ENCODE assay signal across 29 mouse cellular contexts in genomic region chr1:161695886-161696285, GRCm38 (mm10).
DNase-seq lines count a peak whose midpoint lies in the region; ATAC-seq and TF ChIP-seq lines count a peak whose summit lies in the region.
"Had no signal": no experiment of that assay in that cellular context is flagged by ENCODE, and none has a peak within 500 bp of the region (broad histone marks: within the 10 kb centered on the region; RNA-seq: fewer than 3 reads in every experiment).

No protein-coding gene starts in this region.

- H3K4me1 ChIP-seq in forebrain, embryonic 11.5 days (replicated peaks; ENCODE audit: control insufficient read depth, insufficient read depth, low read length) = no peaks in the 10 kb centered on the region
- peaks cover 5% of the 10 kb centered on the region; the same call in 1 of the 2 replicates for H3K4me1 ChIP-seq in forebrain, embryonic 10.5 days
- no peaks in the 10 kb centered on the region for H3K4me1 ChIP-seq in midbrain, embryonic 14.5 days (ENCODE audit: control insufficient read depth, insufficient read depth, low read length)
- no peaks in the 10 kb centered on the region for H3K4me1 ChIP-seq in midbrain, postnatal 0 days (ENCODE audit: insufficient read depth, low read length)
- H3K4me1 ChIP-seq in embryonic facial prominence, embryonic 10.5 days = peaks cover 9% of the 10 kb centered on the region
- no peaks in the 10 kb centered on the region for H3K4me1 ChIP-seq in limb, embryonic 13.5 days
- H3K4me1 ChIP-seq in neural tube, embryonic 15.5 days = no peaks in the 10 kb centered on the region
- H3K4me1 ChIP-seq: forebrain, embryonic 15.5 days; hindbrain, embryonic 12.5 days; intestine, embryonic 15.5 days; liver, embryonic 12.5 days had no signal

- no peak overlapping the region for H3K27ac ChIP-seq in forebrain, embryonic 11.5 days (ENCODE audit: low read depth, low read length)
- no peak overlapping the region for H3K27ac ChIP-seq in forebrain, embryonic 10.5 days
- H3K27ac ChIP-seq in midbrain, embryonic 14.5 days (replicated peaks; ENCODE audit: low read depth, low read length) = no peak overlapping the region
- H3K27ac ChIP-seq in midbrain, postnatal 0 days (ENCODE audit: low read depth, low read length) = no peak overlapping the region
- no peak overlapping the region for H3K27ac ChIP-seq in embryonic facial prominence, embryonic 10.5 days (replicated peaks)
- H3K27ac ChIP-seq in limb, embryonic 13.5 days = no peak overlapping the region
- H3K27ac ChIP-seq in neural tube, embryonic 15.5 days (replicated peaks) = no peak overlapping the region
- H3K27ac ChIP-seq: forebrain, embryonic 15.5 days; gastrocnemius, adult 2 months; hindbrain, embryonic 12.5 days; hindbrain, postnatal 0 days; intestine, embryonic 15.5 days; liver, embryonic 12.5 days had no signal

- H3K27me3 ChIP-seq in forebrain, embryonic 11.5 days (ENCODE audit: control insufficient read depth, insufficient read depth, low read length) = no peaks in the 10 kb centered on the region
- H3K27me3 ChIP-seq in forebrain, embryonic 10.5 days (ENCODE audit: poor library complexity, severe bottlenecking) = no peaks in the 10 kb centered on the region
- H3K27me3 ChIP-seq in midbrain, embryonic 14.5 days (ENCODE audit: control insufficient read depth, insufficient read depth, low read length) = no peaks in the 10 kb centered on the region
- H3K27me3 ChIP-seq in midbrain, postnatal 0 days (ENCODE audit: insufficient read depth, low read length) = no peaks in the 10 kb centered on the region
- H3K27me3 ChIP-seq in embryonic facial prominence, embryonic 10.5 days (replicated peaks; ENCODE audit: low read depth, poor library complexity, severe bottlenecking) = no peaks in the 10 kb centered on the region
- H3K27me3 ChIP-seq in limb, embryonic 13.5 days = no peaks in the 10 kb centered on the region
- H3K27me3 ChIP-seq in neural tube, embryonic 15.5 days (replicated peaks) = no peaks in the 10 kb centered on the region
- H3K27me3 ChIP-seq: forebrain, embryonic 15.5 days; hindbrain, embryonic 12.5 days; intestine, embryonic 15.5 days; liver, embryonic 12.5 days; Patski had no signal

- 30% methylated on average over 5 of the region's 5 CpGs for WGBS in forebrain, embryonic 11.5 days
- WGBS in forebrain, embryonic 10.5 days = 35% methylated on average over 5 of the region's 5 CpGs
- WGBS in midbrain, embryonic 14.5 days = 25% methylated on average over 5 of the region's 5 CpGs
- 20% methylated on average over 5 of the region's 5 CpGs for WGBS in midbrain, postnatal 0 days
- 45% methylated on average over 5 of the region's 5 CpGs for WGBS in embryonic facial prominence, embryonic 10.5 days
- WGBS in limb, embryonic 13.5 days = 34% methylated on average over 5 of the region's 5 CpGs
- 45% methylated on average over 5 of the region's 5 CpGs for WGBS in neural tube, embryonic 15.5 days

- no peak for DNase-seq in forebrain, embryonic 11.5 days (ENCODE audit: low spot score)
- DNase-seq in forebrain, embryonic 10.5 days (ENCODE audit: extremely low spot score, low spot score) = no peak
- peak; percentile 1 for DNase-seq in midbrain, embryonic 14.5 days
- DNase-seq in midbrain, postnatal 0 days (ENCODE audit: low spot score) = no peak
- DNase-seq in embryonic facial prominence, embryonic 10.5 days (ENCODE audit: low spot score) = peak; percentile 30
- DNase-seq: adrenal gland, postnatal 25 days; cerebellum, adult 18-20 months; cerebellum, postnatal 14 days; gastrocnemius, adult 2 months; gastrocnemius, postnatal 36 days; heart, adult 18-20 months; heart, postnatal 36 days; kidney, adult 8-10 months; kidney, postnatal 10 days; liver, postnatal 0 days; lung, postnatal 36 days; right cerebral cortex, adult 18-20 months; spleen, adult 18-20 months; thymus, postnatal 14 days had no signal

- H3K9me3 ChIP-seq in forebrain, embryonic 11.5 days (ENCODE audit: control insufficient read depth, low read length) = no peaks in the 10 kb centered on the region
- H3K9me3 ChIP-seq in forebrain, embryonic 10.5 days = no peaks in the 10 kb centered on the region
- H3K9me3 ChIP-seq in midbrain, embryonic 14.5 days (ENCODE audit: control insufficient read depth, low read length) = no peaks in the 10 kb centered on the region
- no peaks in the 10 kb centered on the region for H3K9me3 ChIP-seq in midbrain, postnatal 0 days (ENCODE audit: low read length)
- no peaks in the 10 kb centered on the region for H3K9me3 ChIP-seq in embryonic facial prominence, embryonic 10.5 days
- H3K9me3 ChIP-seq in limb, embryonic 13.5 days = no peaks in the 10 kb centered on the region
- no peaks in the 10 kb centered on the region for H3K9me3 ChIP-seq in neural tube, embryonic 15.5 days (replicated peaks)
- H3K9me3 ChIP-seq: forebrain, embryonic 15.5 days; hindbrain, embryonic 12.5 days; intestine, embryonic 15.5 days; liver, embryonic 12.5 days had no signal

- no peak overlapping the region for H3K4me2 ChIP-seq in forebrain, embryonic 11.5 days (ENCODE audit: low read depth, low read length, severe bottlenecking)
- no peak overlapping the region for H3K4me2 ChIP-seq in midbrain, embryonic 14.5 days (ENCODE audit: low read length)
- no peak overlapping the region for H3K4me2 ChIP-seq in midbrain, postnatal 0 days (ENCODE audit: low read depth, low read length, poor library complexity, severe bottlenecking)
- no peak overlapping the region for H3K4me2 ChIP-seq in limb, embryonic 13.5 days (replicated peaks)
- no peak overlapping the region for H3K4me2 ChIP-seq in neural tube, embryonic 15.5 days
- H3K4me2 ChIP-seq: forebrain, embryonic 15.5 days; heart, embryonic 11.5 days; hindbrain, embryonic 12.5 days; intestine, embryonic 15.5 days; liver, embryonic 12.5 days had no signal

- H3K4me3 ChIP-seq in forebrain, embryonic 11.5 days (ENCODE audit: low read depth, low read length) = no peak overlapping the region
- no peak overlapping the region for H3K4me3 ChIP-seq in forebrain, embryonic 10.5 days
- H3K4me3 ChIP-seq in midbrain, embryonic 14.5 days (replicated peaks; ENCODE audit: low read depth, low read length) = no peak overlapping the region
- H3K4me3 ChIP-seq in midbrain, postnatal 0 days (ENCODE audit: low read depth, low read length) = no peak overlapping the region
- no peak overlapping the region for H3K4me3 ChIP-seq in embryonic facial prominence, embryonic 10.5 days
- no peak overlapping the region for H3K4me3 ChIP-seq in limb, embryonic 13.5 days
- H3K4me3 ChIP-seq in neural tube, embryonic 15.5 days (replicated peaks) = no peak overlapping the region
- H3K4me3 ChIP-seq: forebrain, embryonic 15.5 days; gastrocnemius, adult 2 months; hindbrain, embryonic 12.5 days; intestine, embryonic 15.5 days; liver, embryonic 12.5 days had no signal

- TF ChIP-seq CTCF in midbrain, postnatal 0 days (IDR thresholded peaks at IDR 0.05) = no peak

- H3K9ac ChIP-seq in forebrain, embryonic 11.5 days (ENCODE audit: low read length) = no peak overlapping the region
- H3K9ac ChIP-seq in midbrain, embryonic 14.5 days (replicated peaks; ENCODE audit: low read length) = no peak overlapping the region
- no peak overlapping the region for H3K9ac ChIP-seq in midbrain, postnatal 0 days (replicated peaks; ENCODE audit: low read length, poor library complexity, severe bottlenecking)
- H3K9ac ChIP-seq in limb, embryonic 13.5 days = no peak overlapping the region
- no peak overlapping the region for H3K9ac ChIP-seq in neural tube, embryonic 15.5 days (replicated peaks)
- H3K9ac ChIP-seq: forebrain, embryonic 15.5 days; hindbrain, embryonic 12.5 days; intestine, embryonic 15.5 days; liver, embryonic 12.5 days; liver, postnatal 0 days had no signal

- no peaks in the 10 kb centered on the region for H3K36me3 ChIP-seq in forebrain, embryonic 11.5 days (ENCODE audit: control insufficient read depth, insufficient read depth, low read length)
- H3K36me3 ChIP-seq in forebrain, embryonic 10.5 days (replicated peaks) = no peaks in the 10 kb centered on the region
- no peaks in the 10 kb centered on the region for H3K36me3 ChIP-seq in midbrain, embryonic 14.5 days (ENCODE audit: control insufficient read depth, insufficient read depth, low read length)
- H3K36me3 ChIP-seq in midbrain, postnatal 0 days (ENCODE audit: insufficient read depth, low read length) = no peaks in the 10 kb centered on the region
- no peaks in the 10 kb centered on the region for H3K36me3 ChIP-seq in embryonic facial prominence, embryonic 10.5 days (replicated peaks)
- H3K36me3 ChIP-seq in limb, embryonic 13.5 days = no peaks in the 10 kb centered on the region
- H3K36me3 ChIP-seq in neural tube, embryonic 15.5 days = no peaks in the 10 kb centered on the region
- H3K36me3 ChIP-seq: forebrain, embryonic 15.5 days; hindbrain, embryonic 12.5 days; intestine, embryonic 15.5 days; liver, embryonic 12.5 days had no signal

- peak; percentile 75 for ATAC-seq in forebrain, embryonic 11.5 days (replicated peaks; ENCODE audit: low FRiP score)
- ATAC-seq in midbrain, embryonic 14.5 days (ENCODE audit: low FRiP score, low TSS enrichment) = no peak
- no peak for ATAC-seq in midbrain, postnatal 0 days (ENCODE audit: low FRiP score)
- 0 out of 2 replicates have a peak, but pooled peaks have one; percentile 44 for ATAC-seq in limb, embryonic 13.5 days (ENCODE audit: low FRiP score, low read depth)
- ATAC-seq in neural tube, embryonic 15.5 days (ENCODE audit: low FRiP score) = no peak
- ATAC-seq in cerebellum, adult (ENCODE audit: insufficient number of reproducible peaks, low FRiP score, low TSS enrichment) = no peak
- ATAC-seq: forebrain, embryonic 15.5 days; hindbrain, postnatal 0 days; intestine, embryonic 15.5 days; liver, embryonic 12.5 days; liver, postnatal 0 days; Patski had no signal

Comparison
In these comparisons a context has a peak if more than half of its experiments do, and no peak if none do; other contexts are left out.
1. DNase-seq: peak in midbrain, embryonic 14.5 days (single experiment) and embryonic facial prominence, embryonic 10.5 days (single experiment); none in forebrain, embryonic 11.5 days (single experiment), forebrain, embryonic 10.5 days (single experiment) and midbrain, postnatal 0 days (single experiment).
2. ATAC-seq: peak in forebrain, embryonic 11.5 days (single experiment) and limb, embryonic 13.5 days (single experiment); none in midbrain, embryonic 14.5 days (single experiment), midbrain, postnatal 0 days (single experiment), neural tube, embryonic 15.5 days (single experiment) and cerebellum, adult (single experiment).